In the genomic region with DNA sequence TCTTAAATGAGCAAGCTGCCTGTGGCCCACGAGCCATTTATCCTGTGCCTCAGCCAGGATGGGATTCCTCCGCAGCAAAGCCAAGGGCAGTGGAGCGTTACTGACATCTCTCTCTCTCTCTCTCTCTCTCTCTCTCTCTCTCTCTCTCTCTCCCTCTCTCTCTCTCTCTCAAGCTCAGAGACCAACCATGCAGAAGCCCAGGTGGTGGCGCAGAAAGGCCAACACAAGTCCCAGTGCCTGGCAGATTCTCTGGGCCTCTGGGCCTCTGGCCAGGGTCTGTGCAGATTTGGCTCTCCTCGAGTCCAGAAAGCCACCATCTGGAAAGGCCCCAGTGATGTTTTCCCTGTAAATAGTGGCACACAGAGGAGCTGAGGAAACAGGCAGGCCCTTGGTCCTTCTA, we compare ENCODE assay signal across 10 mouse cellular contexts.
DNase-seq lines count a peak whose midpoint lies in the region; ATAC-seq and TF ChIP-seq lines count a peak whose summit lies in the region.
"Had no signal": no experiment of that assay in that cellular context is flagged by ENCODE, and none has a peak within 500 bp of the region (broad histone marks: within the 10 kb centered on the region; RNA-seq: fewer than 3 reads in every experiment).

No protein-coding gene starts in this region.

- WGBS in lung, embryonic 14.5 days: 36% methylated on average over 5 of the region's 5 CpGs
- WGBS in lung, adult 2 months: 54% methylated on average over 5 of the region's 5 CpGs
- WGBS in embryonic facial prominence, embryonic 15.5 days: 34% methylated on average over 5 of the region's 5 CpGs
- 21% methylated on average over 5 of the region's 5 CpGs for WGBS in midbrain, embryonic 15.5 days
- WGBS in intestine, embryonic 16.5 days: 42% methylated on average over 5 of the region's 5 CpGs

- H3K4me2 ChIP-seq in lung, embryonic 14.5 days: no peak overlapping the region
- H3K4me2 ChIP-seq in embryonic facial prominence, embryonic 15.5 days (replicated peaks): no peak overlapping the region
- no peak overlapping the region for H3K4me2 ChIP-seq in midbrain, embryonic 15.5 days
- no peak overlapping the region for H3K4me2 ChIP-seq in intestine, embryonic 16.5 days (ENCODE audit: low read depth, low read length)

- no peaks in the 10 kb centered on the region for H3K9me3 ChIP-seq in lung, embryonic 14.5 days (ENCODE audit: low read depth, low read length)
- no peaks in the 10 kb centered on the region for H3K9me3 ChIP-seq in embryonic facial prominence, embryonic 15.5 days (replicated peaks)
- H3K9me3 ChIP-seq in midbrain, embryonic 15.5 days: no peaks in the 10 kb centered on the region
- H3K9me3 ChIP-seq in intestine, embryonic 16.5 days (ENCODE audit: control insufficient read depth, low read length): no peaks in the 10 kb centered on the region
- H3K9me3 ChIP-seq: G1E; megakaryocyte, embryonic 14.5 days had no signal

- no peak overlapping the region for H3K9ac ChIP-seq in lung, embryonic 14.5 days
- no peak overlapping the region for H3K9ac ChIP-seq in embryonic facial prominence, embryonic 15.5 days
- H3K9ac ChIP-seq in midbrain, embryonic 15.5 days: no peak overlapping the region
- no peak overlapping the region for H3K9ac ChIP-seq in intestine, embryonic 16.5 days (ENCODE audit: low read depth, low read length)

- H3K4me3 ChIP-seq in lung, embryonic 14.5 days (ENCODE audit: low read depth, low read length): no peak overlapping the region
- H3K4me3 ChIP-seq in lung, adult 2 months (replicated peaks; ENCODE audit: extremely low read depth, low read depth, low read length): no peak overlapping the region
- H3K4me3 ChIP-seq in embryonic facial prominence, embryonic 15.5 days (replicated peaks): no peak overlapping the region
- H3K4me3 ChIP-seq in midbrain, embryonic 15.5 days: no peak overlapping the region
- H3K4me3 ChIP-seq in intestine, embryonic 16.5 days (ENCODE audit: low read length): no peak overlapping the region
- H3K4me3 ChIP-seq: megakaryocyte, embryonic 14.5 days had no signal

- H3K36me3 ChIP-seq in lung, embryonic 14.5 days (ENCODE audit: insufficient read depth): no peaks in the 10 kb centered on the region
- no peaks in the 10 kb centered on the region for H3K36me3 ChIP-seq in embryonic facial prominence, embryonic 15.5 days
- H3K36me3 ChIP-seq in midbrain, embryonic 15.5 days (replicated peaks): no peaks in the 10 kb centered on the region
- H3K36me3 ChIP-seq in intestine, embryonic 16.5 days (ENCODE audit: control insufficient read depth, insufficient read depth, low read length): no peaks in the 10 kb centered on the region
- H3K36me3 ChIP-seq: G1E had no signal

- DNase-seq in lung, embryonic 14.5 days: peak; percentile 79
- DNase-seq in lung, adult 2 months: no peak
- peak; percentile 79 to 86 for DNase-seq in heart, postnatal 14 days
- DNase-seq in kidney, postnatal 4 days: peak; percentile 29 to 43
- DNase-seq in urinary bladder, postnatal 10 days (ENCODE audit: low spot score): no peak

- intact Hi-C loops in heart, postnatal 14 days (cut with DNase I): loop anchor here (5.0 kb wide), 3 partner anchors 122 to 437 kb away; no protein-coding TSS in a partner anchor

- peaks cover 10% of the 10 kb centered on the region for H3K4me1 ChIP-seq in lung, embryonic 14.5 days (ENCODE audit: insufficient read depth)
- no peaks in the 10 kb centered on the region for H3K4me1 ChIP-seq in lung, adult 2 months (ENCODE audit: control insufficient read depth, insufficient read depth, low read length)
- peaks cover 9% of the 10 kb centered on the region for H3K4me1 ChIP-seq in embryonic facial prominence, embryonic 15.5 days
- peaks cover 13% of the 10 kb centered on the region; the same call in 1 of the 2 replicates for H3K4me1 ChIP-seq in midbrain, embryonic 15.5 days
- peaks cover 17% of the 10 kb centered on the region; the same call in 1 of the 2 replicates for H3K4me1 ChIP-seq in intestine, embryonic 16.5 days (ENCODE audit: control insufficient read depth, insufficient read depth, low read length)

- peak; percentile 67; the same call in 1 of the 2 replicates for ATAC-seq in lung, embryonic 14.5 days (ENCODE audit: insufficient read depth)
- ATAC-seq in embryonic facial prominence, embryonic 15.5 days (ENCODE audit: insufficient number of reproducible peaks, low FRiP score, low TSS enrichment, low read depth): no peak
- peak; percentile 52; the same call in 1 of the 2 replicates for ATAC-seq in midbrain, embryonic 15.5 days (replicated peaks)
- no peak for ATAC-seq in intestine, embryonic 16.5 days

- TF ChIP-seq CTCF in lung, embryonic 14.5 days (IDR thresholded peaks at IDR 0.05; ENCODE audit: low read depth): peak; percentile 10; the same call in 1 of the 2 replicates
- TF ChIP-seq CTCF in lung, adult 2 months (IDR thresholded peaks at IDR 0.05; ENCODE audit: insufficient read depth, low read length): no peak

- TF ChIP-seq POLR2A in lung, adult 2 months (IDR thresholded peaks at IDR 0.05; ENCODE audit: borderline replicate concordance, extremely low read depth, low read depth, low read length): no peak

- H3K27me3 ChIP-seq in lung, embryonic 14.5 days (ENCODE audit: insufficient read depth, low read length): no peaks in the 10 kb centered on the region
- no peaks in the 10 kb centered on the region for H3K27me3 ChIP-seq in embryonic facial prominence, embryonic 15.5 days
- no peaks in the 10 kb centered on the region for H3K27me3 ChIP-seq in midbrain, embryonic 15.5 days (replicated peaks)
- H3K27me3 ChIP-seq in intestine, embryonic 16.5 days (replicated peaks; ENCODE audit: control insufficient read depth, insufficient read depth, low read length): no peaks in the 10 kb centered on the region

- H3K27ac ChIP-seq in lung, embryonic 14.5 days (ENCODE audit: low read depth): no peak overlapping the region
- H3K27ac ChIP-seq in embryonic facial prominence, embryonic 15.5 days (replicated peaks): peak overlapping the region; percentile 51; the same call in 1 of the 2 replicates
- H3K27ac ChIP-seq in midbrain, embryonic 15.5 days: no peak overlapping the region
- no peak overlapping the region for H3K27ac ChIP-seq in intestine, embryonic 16.5 days (ENCODE audit: low read length)

Comparison
In these comparisons a context has a peak if more than half of its experiments do, and no peak if none do; other contexts are left out.
1. DNase-seq: peak in lung, embryonic 14.5 days (single experiment), heart, postnatal 14 days (2 of 2) and kidney, postnatal 4 days (2 of 2); none in lung, adult 2 months (single experiment) and urinary bladder, postnatal 10 days (single experiment).
2. ATAC-seq: peak in lung, embryonic 14.5 days (single experiment) and midbrain, embryonic 15.5 days (single experiment); none in embryonic facial prominence, embryonic 15.5 days (single experiment) and intestine, embryonic 16.5 days (single experiment).